Mouse (Mus musculus): Measurements from ENCODE around the gene Gemin7. TPM values are rescaled to one million over a fixed set of nuclear protein-coding genes. Genes with fewer than 3 reads are reported as not detected.
A peak's percentile ranks its signal among the peaks of the same experiment; 100 is the strongest.

Gene Gemin7
- total RNA-seq, 2 experiments from 2014 or later, result 52.0 to 59.8 TPM

DNA sequence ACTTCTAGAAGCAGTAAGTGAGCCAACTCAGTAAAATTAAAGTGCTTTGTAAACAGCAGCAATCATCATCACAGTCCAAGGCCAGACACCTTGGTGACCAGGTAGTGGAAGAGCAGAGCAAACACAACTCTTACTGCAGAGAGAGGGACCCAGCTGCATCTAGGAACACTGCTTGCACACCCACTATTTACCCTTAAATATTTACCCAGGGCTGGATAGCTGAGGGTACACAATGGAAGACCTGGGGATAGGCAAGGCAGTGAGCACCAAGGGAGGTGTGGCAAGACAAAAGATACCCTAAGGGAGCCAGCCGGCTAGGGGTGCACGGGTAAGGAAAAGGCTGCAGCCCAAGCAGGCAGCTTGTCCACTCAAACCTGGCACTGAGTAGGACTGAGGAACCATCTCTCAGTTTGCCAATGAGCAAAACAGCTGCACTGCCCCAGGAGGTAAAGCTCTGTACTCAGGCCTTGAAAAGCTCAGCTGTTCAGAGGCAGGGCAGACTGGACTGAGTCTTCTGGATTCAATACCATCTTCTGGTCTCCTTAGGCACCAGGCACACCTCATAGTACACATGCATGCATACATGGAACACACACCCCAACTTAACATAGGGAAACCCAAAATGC is 29.9 kb downstream of the Gemin7 start:
- no peak for DNase-seq

DNA sequence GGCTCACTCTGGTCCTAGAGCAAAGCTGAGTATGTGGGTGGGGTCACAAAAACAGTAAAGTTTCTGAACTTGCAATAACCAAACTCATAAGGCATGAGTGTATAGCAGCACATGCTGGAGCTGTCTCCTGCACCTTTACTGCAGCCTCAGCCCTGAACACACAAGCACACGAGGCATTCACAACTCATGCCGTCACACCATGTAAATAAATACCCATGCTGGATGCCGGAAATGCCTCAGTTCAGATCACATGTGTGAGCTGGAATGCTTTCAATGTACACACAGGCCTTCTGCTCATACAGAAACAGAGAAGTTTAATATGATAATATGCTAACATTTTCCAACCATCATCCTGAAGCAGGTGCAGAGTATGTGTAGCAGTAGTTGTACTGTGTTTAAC is 31.4 kb downstream of the Gemin7 start:
- no peak for DNase-seq

DNA sequence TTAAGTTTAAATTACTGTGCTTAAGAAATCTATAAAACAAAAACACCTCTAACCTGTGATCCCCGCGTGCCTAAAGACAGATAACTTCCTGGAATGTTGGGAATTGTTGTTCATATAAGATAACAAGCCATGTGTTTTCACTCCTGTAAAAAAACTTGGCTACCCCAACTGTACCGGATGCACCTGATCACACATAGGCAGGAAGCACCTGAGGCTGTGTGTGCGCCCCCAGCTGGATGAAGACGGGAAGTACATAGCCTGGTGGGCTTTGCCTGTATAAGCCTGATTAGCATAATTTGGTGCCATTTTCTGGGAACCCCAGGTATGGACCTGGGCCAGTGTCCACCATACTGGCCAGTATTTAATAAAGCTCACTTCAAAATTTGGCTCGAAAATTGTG is 33.8 kb downstream of the Gemin7 start:
- no peak for DNase-seq

DNA sequence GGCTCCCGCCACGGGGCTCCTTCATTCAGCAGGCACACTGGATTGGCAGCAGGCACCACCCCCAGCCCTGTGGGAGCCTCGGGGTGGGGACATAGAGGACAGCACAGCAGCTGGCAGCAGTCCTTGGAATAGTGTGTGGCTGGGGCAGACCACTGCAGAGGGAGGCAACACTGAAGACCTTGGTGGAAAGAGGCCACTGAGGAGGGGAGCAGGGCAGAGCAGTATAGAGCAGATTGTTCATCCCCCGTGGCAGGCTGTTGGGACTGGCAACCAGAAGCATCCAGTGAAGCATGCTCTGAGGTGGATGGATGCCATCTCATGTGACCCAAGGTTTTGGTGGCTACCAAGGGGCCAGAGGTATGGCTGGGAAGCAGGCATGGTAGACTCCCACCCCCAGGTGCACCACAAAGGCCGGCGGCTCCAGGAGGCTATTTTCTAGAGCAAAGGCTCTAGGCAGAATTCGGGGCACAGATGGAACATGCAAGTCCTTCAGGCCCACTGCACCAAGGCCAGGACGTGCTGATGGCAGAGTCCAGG is 35.2 kb downstream of the Gemin7 start:
- no peak for DNase-seq

DNA sequence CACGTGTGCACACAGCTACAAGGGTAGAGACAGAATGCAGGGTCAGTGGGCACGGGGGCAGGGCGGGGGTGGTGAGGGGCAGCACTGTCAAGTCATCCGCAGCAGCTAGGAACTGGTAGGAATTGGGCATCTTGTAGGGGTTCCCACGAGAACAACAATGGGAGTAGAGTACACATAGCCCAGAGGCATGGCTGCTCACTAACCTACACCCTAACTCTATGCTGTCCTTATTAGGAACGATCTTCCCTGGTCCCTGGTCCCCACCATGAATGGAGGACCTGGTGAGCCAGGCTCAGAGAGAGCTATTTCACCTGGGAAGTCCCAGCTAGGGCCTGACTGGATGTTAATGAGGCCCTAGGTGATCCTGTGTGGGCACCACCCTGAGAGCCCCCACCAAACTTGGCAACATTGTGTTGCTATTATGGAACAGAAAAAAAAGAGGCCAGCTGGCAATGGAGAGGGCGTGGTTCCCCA is 35.7 kb downstream of the Gemin7 start:
- no peak for DNase-seq

DNA sequence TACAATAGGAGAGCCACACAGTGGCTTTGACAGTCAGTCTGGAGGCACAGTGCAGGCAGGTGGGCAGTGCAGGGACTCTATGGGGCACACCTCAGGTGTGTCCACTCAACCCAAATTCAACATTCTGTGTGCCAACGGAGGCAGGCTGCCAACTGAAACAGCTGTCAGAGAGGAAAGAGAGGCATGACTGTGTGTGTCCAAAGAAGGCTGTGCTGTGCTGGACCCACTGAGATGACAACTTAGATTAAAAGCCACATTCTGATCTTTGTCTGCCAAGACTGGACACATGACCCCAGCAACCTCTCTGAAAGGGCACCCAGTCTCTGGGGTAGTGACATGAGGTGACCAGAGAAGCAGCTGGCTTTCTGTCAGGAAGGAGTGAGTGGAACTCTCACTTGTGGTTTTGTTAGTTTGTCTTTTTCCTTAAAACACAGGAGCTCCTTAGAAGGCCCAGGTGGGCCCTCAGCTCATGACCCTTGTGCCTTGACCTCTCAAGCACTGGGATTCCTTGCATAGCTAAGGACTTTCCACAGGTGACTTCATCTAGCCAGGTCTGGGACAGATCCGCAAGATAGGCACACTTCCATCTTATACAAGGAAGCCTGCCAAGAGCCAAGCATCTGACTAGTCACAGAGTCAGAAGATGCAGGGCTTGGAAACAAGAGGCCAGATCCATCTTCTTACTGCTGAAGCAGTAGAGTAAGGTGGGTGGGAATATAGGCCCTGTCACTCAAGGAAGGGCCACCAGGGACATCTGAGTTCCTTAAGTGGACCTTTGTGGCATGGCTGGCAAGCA is 36.4 kb downstream of the Gemin7 start:
- no peak for DNase-seq

DNA sequence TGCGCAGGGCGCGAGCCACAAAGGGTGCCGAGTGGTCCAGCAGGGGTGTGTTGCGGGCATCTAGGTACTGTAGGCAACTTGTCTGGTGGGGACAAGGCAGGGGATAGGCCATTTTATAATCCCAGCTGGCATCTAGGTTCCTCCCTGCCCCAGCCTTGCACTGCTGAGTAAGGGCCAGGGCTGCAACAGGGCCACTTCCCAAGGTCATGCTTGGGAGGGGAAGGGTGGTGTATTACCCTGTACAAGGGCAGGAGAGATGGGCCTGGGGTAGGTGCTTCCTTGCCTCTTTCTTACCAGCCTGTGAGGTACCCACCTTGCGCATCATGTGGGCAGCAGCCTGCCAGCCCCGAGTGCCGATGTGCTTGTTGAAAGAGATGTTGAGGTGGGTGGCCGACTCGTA is 42.7 kb downstream of the Gemin7 start:
- DNase-seq, result no peak

DNA sequence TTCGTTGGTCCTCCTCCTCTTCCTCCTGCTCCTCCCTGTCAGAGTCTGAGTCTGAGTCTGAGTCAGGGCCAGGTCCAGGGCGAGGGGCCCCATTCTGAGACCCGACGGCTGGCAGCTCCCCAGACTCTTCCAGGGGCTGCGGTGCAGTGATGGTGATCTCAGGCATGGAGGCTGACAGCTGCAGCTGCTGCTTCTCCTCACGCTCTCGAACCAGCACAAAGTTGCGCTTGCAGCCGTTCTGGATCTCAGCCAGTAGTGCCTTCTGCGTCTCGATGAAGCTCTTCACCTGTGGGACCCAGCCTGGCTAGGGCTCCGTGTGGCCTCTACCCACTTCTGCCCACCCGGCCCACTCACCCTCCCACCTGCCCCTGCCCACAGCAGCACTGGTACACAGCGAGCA is 45.2 kb downstream of the Gemin7 start:
- no peak for DNase-seq

DNA sequence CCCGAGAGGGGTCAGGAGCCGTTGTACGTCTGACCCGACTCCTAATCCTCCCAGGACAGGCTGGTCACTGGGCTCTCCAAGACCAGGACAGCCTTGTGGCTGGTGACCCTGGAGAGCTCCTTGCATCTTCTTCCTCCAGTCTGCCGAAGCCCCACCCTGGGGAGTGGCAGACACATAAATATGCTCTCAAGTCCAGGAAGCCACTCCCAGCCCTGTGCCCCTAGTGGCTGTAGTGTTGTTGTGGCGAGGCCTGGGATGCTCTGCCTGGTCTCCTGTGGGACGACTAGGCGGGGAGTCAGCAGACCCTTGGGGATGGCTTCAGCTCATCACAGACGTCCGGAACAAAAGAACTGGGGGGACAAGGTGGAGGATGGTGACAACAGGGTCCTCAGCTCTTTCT is 46.3 kb downstream of the Gemin7 start:
- no peak for DNase-seq

DNA sequence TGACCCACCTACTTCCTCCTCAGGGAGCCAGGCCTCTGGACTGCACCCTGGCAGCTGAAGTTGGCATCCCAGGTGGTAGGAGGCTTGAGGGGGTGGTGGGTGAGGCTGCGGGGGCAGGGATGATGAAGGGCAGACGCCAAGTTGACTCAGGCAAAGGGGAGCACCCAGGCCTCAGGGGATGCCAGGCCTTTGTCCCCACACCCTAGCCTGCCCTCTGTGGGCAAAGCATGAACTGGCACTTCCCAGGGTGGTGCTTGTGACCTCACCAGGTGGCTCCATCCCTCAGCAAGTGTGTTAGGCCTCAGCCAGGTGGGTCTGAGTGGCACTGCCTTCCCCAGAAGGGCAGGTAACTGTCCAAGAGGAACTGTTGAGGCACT is 52.3 kb downstream of the Gemin7 start:
- DNase-seq, result no peak

DNA sequence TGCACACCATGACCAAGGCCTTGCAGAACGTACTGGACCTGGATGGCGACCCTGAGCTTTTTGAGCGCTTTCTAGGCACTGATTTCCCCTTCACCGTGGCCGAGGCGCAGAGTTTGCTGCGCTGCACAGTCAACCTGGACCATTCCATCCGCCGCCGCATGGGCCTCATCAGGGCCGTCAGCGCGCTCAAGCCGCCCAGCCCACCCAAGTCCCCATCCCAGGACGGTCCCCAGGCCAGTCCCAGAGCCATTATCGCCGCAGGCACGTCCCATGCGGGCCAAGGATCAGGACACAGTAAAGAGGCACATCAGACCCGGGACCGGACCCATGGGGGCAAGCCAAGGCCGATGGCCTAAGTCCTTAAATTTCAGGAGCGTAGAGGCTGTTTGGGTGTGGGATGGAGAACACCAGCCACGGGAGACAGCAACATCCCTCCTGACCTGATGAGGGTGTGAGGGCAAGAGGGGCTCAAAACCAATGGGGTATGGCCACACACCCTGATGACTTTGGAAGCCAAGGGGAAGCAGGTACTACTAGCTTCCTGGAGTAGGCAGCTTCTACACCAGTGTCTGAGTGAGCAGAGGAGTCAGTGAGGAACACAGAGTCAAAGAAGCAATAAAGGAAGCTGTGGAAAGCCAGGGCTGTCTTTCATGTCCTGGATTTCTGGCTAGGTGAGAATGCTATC is 52.8 kb downstream of the Gemin7 start:
- DNase-seq, result no peak

DNA sequence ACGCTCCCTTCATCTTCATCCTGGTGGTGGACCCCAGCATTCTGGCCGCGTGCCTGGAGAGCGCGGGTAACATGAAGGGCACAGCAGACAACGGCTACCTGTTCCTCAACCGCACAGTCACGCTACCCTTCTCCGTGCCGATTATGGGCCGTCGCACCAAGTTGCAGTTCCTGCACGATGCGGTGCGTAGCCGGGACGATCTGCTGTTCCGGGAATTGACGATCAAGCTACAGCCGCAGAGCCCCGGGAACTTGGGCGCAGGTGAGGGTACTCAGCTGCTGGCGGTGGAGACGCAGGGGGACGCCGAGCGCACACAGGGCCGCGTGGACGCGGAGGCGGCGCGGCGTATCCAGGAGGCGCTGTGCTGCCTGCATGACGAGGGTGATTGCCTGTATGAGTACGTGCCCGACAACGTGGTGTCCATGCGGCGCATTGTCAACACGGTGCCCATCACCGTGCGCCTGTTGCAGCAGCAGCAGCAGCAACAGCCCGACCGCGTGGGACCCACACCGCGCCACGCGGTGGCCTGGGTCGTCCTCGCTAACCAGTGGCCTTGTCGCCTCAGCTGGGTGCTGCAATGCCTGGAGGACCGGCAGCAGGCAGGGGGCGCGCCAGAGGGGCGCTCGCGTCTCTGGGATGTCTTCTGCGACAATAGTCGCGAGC is 53.5 kb downstream of the Gemin7 start:
- DNase-seq, result peak; percentile 63

DNA sequence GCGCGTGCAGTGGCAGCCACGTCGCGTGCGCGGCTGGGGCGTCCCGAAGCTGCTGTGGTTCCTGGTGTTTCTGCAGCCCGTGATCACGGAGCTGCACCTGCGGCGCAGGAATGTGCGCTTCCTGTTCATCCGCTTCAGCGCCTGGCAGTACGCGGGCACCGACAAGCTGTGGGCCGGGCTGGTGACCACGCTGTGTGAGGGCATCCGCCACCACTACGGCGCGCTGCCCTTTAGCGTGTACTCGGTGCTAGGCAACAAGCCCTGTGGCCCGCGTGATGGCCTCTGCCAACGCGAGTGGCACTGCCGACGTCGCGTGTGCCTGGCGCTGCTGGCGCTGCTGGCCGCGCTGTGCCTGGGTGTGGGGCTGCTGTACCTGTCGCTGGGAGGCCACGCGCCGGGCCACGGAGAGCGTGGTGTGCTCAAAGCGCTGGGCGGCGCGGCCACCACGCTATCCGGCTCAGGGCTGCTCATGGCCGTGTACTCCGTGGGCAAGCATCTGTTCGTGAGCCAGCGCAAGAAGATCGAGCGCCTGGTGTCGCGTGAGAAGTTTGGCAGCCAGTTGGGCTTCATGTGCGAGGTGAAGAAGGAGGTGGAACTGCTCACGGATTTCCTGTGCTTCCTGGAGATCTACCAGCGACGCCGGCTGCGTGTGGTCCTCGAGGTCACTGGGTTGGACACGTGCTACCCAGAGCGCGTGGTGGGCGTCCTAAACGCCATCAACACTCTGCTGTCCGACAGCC is 54.2 kb downstream of the Gemin7 start:
- no peak for DNase-seq

DNA sequence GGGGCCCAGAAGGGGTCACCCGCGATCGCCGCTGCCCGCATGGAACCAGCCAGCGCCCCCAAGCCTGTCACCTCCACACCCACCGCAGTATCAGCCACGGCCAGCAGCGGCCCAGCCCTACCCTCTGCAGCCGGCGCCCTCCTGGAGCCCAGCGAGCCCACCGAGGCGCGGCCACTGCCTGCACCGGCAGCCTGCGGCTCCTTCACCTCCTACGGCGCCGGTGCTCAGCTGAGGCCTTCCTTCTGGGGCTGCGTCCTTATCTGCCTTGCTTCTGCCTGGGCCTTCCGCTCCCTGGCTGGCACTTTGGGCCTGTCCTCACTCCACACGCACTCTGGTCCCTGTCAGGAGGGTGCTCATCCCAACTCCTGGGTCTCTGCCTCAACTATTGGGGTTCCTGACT is 57.4 kb downstream of the Gemin7 start:
- DNase-seq, result no peak

DNA sequence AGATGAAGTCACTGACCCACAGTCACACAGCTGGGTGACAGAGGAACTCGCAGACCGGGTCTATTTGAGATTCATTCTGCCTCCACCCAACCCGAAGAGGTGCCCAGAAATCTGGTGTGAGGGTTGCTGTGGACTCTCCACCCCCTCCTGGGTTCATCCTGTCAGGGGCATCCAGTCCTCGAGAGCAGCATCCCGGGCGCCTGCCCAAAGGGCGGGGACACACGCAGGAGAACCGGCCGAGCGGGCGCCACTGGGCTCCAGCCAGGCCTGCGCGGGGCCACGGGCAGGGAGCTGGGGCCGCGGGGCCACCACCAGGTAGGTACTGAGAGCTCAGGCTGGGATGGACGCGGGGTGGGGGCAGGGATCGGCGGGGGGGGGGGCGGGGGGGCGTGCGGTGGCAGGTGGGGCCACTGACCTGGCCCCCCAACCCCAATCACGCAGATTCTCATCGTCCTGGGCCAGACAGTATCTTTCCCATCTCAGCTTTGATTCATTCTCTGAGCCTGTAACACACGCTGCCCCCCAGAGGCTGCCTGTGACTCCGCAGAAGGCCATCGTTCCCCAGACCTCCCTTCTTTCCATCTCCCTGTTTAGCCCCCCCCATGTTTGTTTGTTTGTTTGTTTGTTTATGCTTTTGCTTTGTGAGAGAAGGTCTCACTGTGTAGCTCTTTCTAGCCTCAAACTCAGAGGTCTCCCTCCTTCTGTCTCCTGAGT is 59.6 kb downstream of the Gemin7 start, which contains the start of gene Nkpd1:
Gene Nkpd1, plus strand, starts transcription at position 187 of the 714 bp plus-strand sequence.
- DNase-seq, result no peak

Other genes starting within 250 kb of the Gemin7 start
- gene Ercc1, start 232.8 kb downstream of the Gemin7 start, total RNA-seq (2021), result 10 to 100 TPM; 31.9 to 35.9 TPM
- 1 to 10 TPM; 7.8 to 9.8 TPM for gene Cd3eap, start 218.1 kb downstream of the Gemin7 start, total RNA-seq (2021)
- gene Ppp1r13l, start 217.8 kb downstream of the Gemin7 start, total RNA-seq (2021), result 1 to 10 TPM; 2.7 to 2.8 TPM
- gene Ercc2, start 195.6 kb downstream of the Gemin7 start, total RNA-seq (2021), result 1 to 10 TPM; 7.7 to 9.7 TPM
- under 1 TPM; 0.12 to 0.18 TPM for gene Klc3, start 173.5 kb downstream of the Gemin7 start, total RNA-seq (2021)
- over 10,000 TPM; 22,462 to 26,486 TPM for gene Ckm, start 172.8 kb downstream of the Gemin7 start, total RNA-seq (2021)
- 10 to 100 TPM; 12.2 to 16.4 TPM for gene Mark4, start 118.8 kb downstream of the Gemin7 start, total RNA-seq (2021)
- gene Exoc3l2, start 114.3 kb downstream of the Gemin7 start, total RNA-seq (2021), result under 1 TPM; 0.59 to 0.86 TPM
- gene Bloc1s3, start 69.2 kb downstream of the Gemin7 start, total RNA-seq (2021), result 1 to 10 TPM; 2.2 to 2.4 TPM
- 10 to 100 TPM; 24.6 to 26.5 TPM for gene Trappc6a, start 69.2 kb downstream of the Gemin7 start, total RNA-seq (2021)
- not detected for gene Nkpd1, start 59.8 kb downstream of the Gemin7 start, total RNA-seq (2021)
- gene Ppp1r37, start 14.5 kb downstream of the Gemin7 start, total RNA-seq (2021), result 10 to 100 TPM; 38.7 to 41.1 TPM
- gene Zfp296, start 308 bp downstream of the Gemin7 start, total RNA-seq (2021), result under 1 TPM; 0.21 to 0.23 TPM
- 10 to 100 TPM; 15.2 to 23.2 TPM for gene Clasrp, start 26.9 kb upstream of the Gemin7 start, total RNA-seq (2021)
- 1 to 10 TPM; 7.3 to 9.0 TPM for gene Relb, start 51.8 kb upstream of the Gemin7 start, total RNA-seq (2021)
- 10 to 100 TPM; 45.7 to 48.2 TPM for gene Clptm1, start 87.4 kb upstream of the Gemin7 start, total RNA-seq (2021)
- gene Apoc2, start 100.3 kb upstream of the Gemin7 start, total RNA-seq (2021), result under 1 TPM in 1 of 2 experiments, not detected in 1; 0.61 TPM
- gene Gm44805, start 103.8 kb upstream of the Gemin7 start, total RNA-seq (2021), result not detected
- under 1 TPM in 1 of 2 experiments, not detected in 1; 0.54 TPM for gene Apoc4, start 103.9 kb upstream of the Gemin7 start, total RNA-seq (2021)
- 1 to 10 TPM in 1 of 2 experiments, not detected in 1; 4.1 TPM for gene Apoc1, start 115.1 kb upstream of the Gemin7 start, total RNA-seq (2021)
- gene Apoe, start 121.6 kb upstream of the Gemin7 start, total RNA-seq (2021), result 100 to 1,000 TPM; 100 to 116 TPM
- 10 to 100 TPM; 59.3 to 63.3 TPM for gene Tomm40, start 137.8 kb upstream of the Gemin7 start, total RNA-seq (2021)
- gene Nectin2, start 172.9 kb upstream of the Gemin7 start, total RNA-seq (2021), result 10 to 100 TPM; 13.3 to 14.6 TPM
- 10 to 100 TPM; 60.3 to 68.9 TPM for gene Bcam, start 193.4 kb upstream of the Gemin7 start, total RNA-seq (2021)
- under 1 TPM; 0.38 to 0.59 TPM for gene Cblc, start 219.2 kb upstream of the Gemin7 start, total RNA-seq (2021)
- 1 to 10 TPM; 1.8 to 7.0 TPM for gene Bcl3, start 245.2 kb upstream of the Gemin7 start, total RNA-seq (2021)